Comparison of ENCODE assay signal across 9 mouse cellular contexts in the genomic region with DNA sequence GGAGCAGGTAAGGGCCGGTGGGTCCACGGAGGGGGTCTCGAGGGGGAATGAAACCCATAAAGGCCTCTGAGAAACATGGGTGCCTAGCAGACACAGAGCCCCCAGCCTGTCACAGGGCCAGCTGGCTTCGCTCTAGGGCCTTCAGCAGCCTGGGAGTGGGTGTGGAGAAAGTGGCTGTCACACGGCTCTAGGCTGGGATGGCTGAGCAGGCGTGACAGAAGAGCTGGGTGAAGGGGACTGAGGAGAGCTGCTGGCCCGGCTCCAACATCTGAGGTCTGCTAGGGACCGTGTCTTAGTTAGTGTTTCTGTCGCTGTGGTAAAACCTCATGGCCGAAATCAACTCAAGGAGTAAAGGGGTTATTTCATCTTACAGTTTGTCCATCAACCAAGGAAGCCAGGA. TPM values are rescaled to one million over a fixed set of nuclear protein-coding genes. Genes with fewer than 3 reads are reported as not detected.
DNase-seq lines count a peak whose midpoint lies in the region; ATAC-seq and TF ChIP-seq lines count a peak whose summit lies in the region.
"Had no signal": no experiment of that assay in that cellular context is flagged by ENCODE, and none has a peak within 500 bp of the region (broad histone marks: within the 10 kb centered on the region; RNA-seq: fewer than 3 reads in every experiment).

No protein-coding gene starts in this region.

- no peak for DNase-seq in kidney, adult 8-10 months
- peak; percentile 55 for DNase-seq in testis, postnatal 10 days (ENCODE audit: low spot score)
- no peak for DNase-seq in testis, postnatal 14 days (ENCODE audit: low spot score)
- DNase-seq in left cerebral cortex, postnatal 4 days, result peak; percentile 71
- no peak for DNase-seq in thymus, postnatal 25 days
- no peak for DNase-seq in cerebellum, adult 2 months
- DNase-seq: adrenal gland, adult 8-10 months had no signal

- peak; percentile 77; the same call in 1 of the 2 replicates for ATAC-seq in kidney, embryonic 14.5 days (ENCODE audit: low FRiP score, low TSS enrichment)
- ATAC-seq in intestine, postnatal 0 days, result no peak

- H3K27ac ChIP-seq in kidney, embryonic 14.5 days (ENCODE audit: low read depth, low read length), result peak overlapping the region; percentile 12; the same call in 1 of the 2 replicates
- H3K27ac ChIP-seq in intestine, postnatal 0 days (ENCODE audit: low read depth, low read length), result no peak overlapping the region
- H3K27ac ChIP-seq in cerebellum, adult 2 months (ENCODE audit: insufficient read depth, low read length), result no peak overlapping the region

- no peak overlapping the region for H3K4me3 ChIP-seq in kidney, embryonic 14.5 days (ENCODE audit: low read length)
- no peak overlapping the region for H3K4me3 ChIP-seq in intestine, postnatal 0 days (ENCODE audit: low read depth, low read length)
- H3K4me3 ChIP-seq in cerebellum, adult 2 months (replicated peaks; ENCODE audit: insufficient read depth, low read depth, low read length), result no peak overlapping the region

- TF ChIP-seq POLR2A in cerebellum, adult 2 months (IDR thresholded peaks at IDR 0.05; ENCODE audit: borderline replicate concordance, insufficient read depth, low read length), result no peak

- 49% methylated on average over 10 of the region's 10 CpGs for WGBS in kidney, embryonic 14.5 days
- WGBS in intestine, postnatal 0 days, result 66% methylated on average over 10 of the region's 10 CpGs
- WGBS in cerebellum, adult 2 months, result 56% methylated on average over 10 of the region's 10 CpGs

- no peak overlapping the region for H3K9ac ChIP-seq in kidney, embryonic 14.5 days (ENCODE audit: low read depth, low read length)
- H3K9ac ChIP-seq in intestine, postnatal 0 days (ENCODE audit: low read depth, low read length), result no peak overlapping the region

- peaks cover 14% of the 10 kb centered on the region; the same call in 1 of the 2 replicates for H3K27me3 ChIP-seq in kidney, embryonic 14.5 days (ENCODE audit: control insufficient read depth, insufficient read depth, low read length)
- peaks cover 8% of the 10 kb centered on the region for H3K27me3 ChIP-seq in intestine, postnatal 0 days (replicated peaks; ENCODE audit: control insufficient read depth, insufficient read depth, low read length)
- H3K27me3 ChIP-seq in cerebellum, adult 2 months (ENCODE audit: control insufficient read depth, insufficient read depth, low read length), result no peaks in the 10 kb centered on the region

- no peaks in the 10 kb centered on the region for H3K36me3 ChIP-seq in kidney, embryonic 14.5 days (ENCODE audit: control insufficient read depth, insufficient read depth, low read length)
- no peaks in the 10 kb centered on the region for H3K36me3 ChIP-seq in intestine, postnatal 0 days (ENCODE audit: control insufficient read depth, insufficient read depth)

- no peak for TF ChIP-seq CTCF in intestine, postnatal 0 days (IDR thresholded peaks at IDR 0.05; ENCODE audit: low read depth)
- TF ChIP-seq CTCF in cerebellum, adult 2 months (IDR thresholded peaks at IDR 0.05; ENCODE audit: borderline replicate concordance, insufficient read depth, low read depth, low read length), result no peak

- H3K4me2 ChIP-seq in kidney, embryonic 14.5 days (replicated peaks; ENCODE audit: low read depth, low read length), result no peak overlapping the region
- no peak overlapping the region for H3K4me2 ChIP-seq in intestine, postnatal 0 days (replicated peaks; ENCODE audit: low read depth)

- H3K9me3 ChIP-seq in kidney, embryonic 14.5 days (ENCODE audit: control insufficient read depth, low read length), result no peaks in the 10 kb centered on the region
- no peaks in the 10 kb centered on the region for H3K9me3 ChIP-seq in intestine, postnatal 0 days (ENCODE audit: control insufficient read depth)

- H3K4me1 ChIP-seq in kidney, embryonic 14.5 days (ENCODE audit: control insufficient read depth, insufficient read depth, low read length), result peaks cover 23% of the 10 kb centered on the region
- no peaks in the 10 kb centered on the region for H3K4me1 ChIP-seq in intestine, postnatal 0 days (replicated peaks; ENCODE audit: control insufficient read depth, insufficient read depth, low read length)
- peaks cover 30% of the 10 kb centered on the region for H3K4me1 ChIP-seq in cerebellum, adult 2 months (ENCODE audit: control insufficient read depth, insufficient read depth, low read length)

- intact Hi-C loops in left cerebral cortex, postnatal 4 days (cut with DNase I), result no loop called here

RNA-seq across cellular contexts. Expression of a gene that starts 17.5 kb away (rescaled TPM):
- polyA plus RNA-seq in kidney, embryonic 14.5 days (2014; fragmentation: Nextera tagmentation; extraction: Ambion mirVana), result 2.6 and 3.3 TPM in 2 replicates
- 100 to 1,000 TPM; 235 to 263 TPM for total RNA-seq in left cerebral cortex, postnatal 4 days (2021)
- 0.43 and 0.70 TPM in 2 replicates for polyA plus RNA-seq in intestine, postnatal 0 days (2015; fragmentation: Nextera tagmentation; extraction: Ambion mirVana)
- polyA plus RNA-seq in cerebellum, adult 2 months (2012; rRNA removed), result 116 and 130 TPM in 2 replicates

RNA-seq across cellular contexts. Expression of a gene that starts 45.5 kb away (rescaled TPM):
- polyA plus RNA-seq in kidney, embryonic 14.5 days (2014; fragmentation: Nextera tagmentation; extraction: Ambion mirVana), result 27.6 and 28.1 TPM in 2 replicates
- 10 to 100 TPM; 19.5 to 24.1 TPM for total RNA-seq in left cerebral cortex, postnatal 4 days (2021)
- polyA plus RNA-seq in intestine, postnatal 0 days (2015; fragmentation: Nextera tagmentation; extraction: Ambion mirVana), result 23.1 and 25.6 TPM in 2 replicates
- 36.4 and 44.3 TPM in 2 replicates for polyA plus RNA-seq in cerebellum, adult 2 months (2012; rRNA removed)

Comparison
In these comparisons a context has a peak if more than half of its experiments do, and no peak if none do; other contexts are left out.
1. DNase-seq: peak in testis, postnatal 10 days (single experiment) and left cerebral cortex, postnatal 4 days (single experiment); none in kidney, adult 8-10 months (0 of 2), testis, postnatal 14 days (single experiment), thymus, postnatal 25 days (single experiment) and cerebellum, adult 2 months (0 of 2).
2. RNA of a gene that starts 17.5 kb away (polyA plus RNA-seq): 116 to 130 TPM in cerebellum, adult 2 months; 2.6 to 3.3 TPM in kidney, embryonic 14.5 days and 0.43 to 0.70 TPM in intestine, postnatal 0 days; every median in the first group is over 10 times any median in the second.